Mouse (Mus musculus) kidney, adult 8-10 months (tissue): ENCODE data around the gene Slc47a1.
"Not testable (repeated sequence)": the region's sequence is repeated elsewhere in the genome, so short reads cannot be mapped to it uniquely, and the experiment has no call there.

Experiments
- DNase-seq, 2 experiments: peaks; one replicate each; pipeline ENCODE4 v3.0.0; 2022

Gene Slc47a1

GRCm38 (mm10) chr11:61377881-61378613, at the start of gene Slc47a1:
TSS of gene Slc47a1 (minus strand) at chr11:61378345.
- DNase-seq = peak; percentile 77 to 87

GRCm38 (mm10) chr11:61419253-61419652, 41.1 kb upstream of the Slc47a1 start:
- no peak for DNase-seq

GRCm38 (mm10) chr11:61417945-61418551, 39.9 kb upstream of the Slc47a1 start:
- DNase-seq = peak; percentile 74 to 89

GRCm38 (mm10) chr11:61416540-61416939, 38.4 kb upstream of the Slc47a1 start:
- not testable (repeated sequence) for DNase-seq

GRCm38 (mm10) chr11:61415444-61415843, 37.3 kb upstream of the Slc47a1 start:
- DNase-seq = no peak

GRCm38 (mm10) chr11:61414560-61414959, 36.4 kb upstream of the Slc47a1 start:
- DNase-seq = no peak

- DNase-seq = no peak
Observed at GRCm38 (mm10) chr11:61413411-61413810, 35.3 kb upstream of the Slc47a1 start.

GRCm38 (mm10) chr11:61411809-61412208, 33.7 kb upstream of the Slc47a1 start:
- no peak for DNase-seq

- DNase-seq = no peak
Observed at GRCm38 (mm10) chr11:61411221-61411620, 33.1 kb upstream of the Slc47a1 start.

- DNase-seq = peak; percentile 70 to 94
Observed at GRCm38 (mm10) chr11:61410129-61410528, 32.0 kb upstream of the Slc47a1 start.

- DNase-seq = peak in 1 of 2 experiments; percentile 15
Observed at GRCm38 (mm10) chr11:61409051-61409450, 30.9 kb upstream of the Slc47a1 start.

- peak; percentile 53 to 69 for DNase-seq
Observed at GRCm38 (mm10) chr11:61408184-61409027, 30.3 kb upstream of the Slc47a1 start.

GRCm38 (mm10) chr11:61407638-61408183, 29.6 kb upstream of the Slc47a1 start:
- peak; percentile 87 to 92 for DNase-seq

- DNase-seq = no peak
Observed at GRCm38 (mm10) chr11:61401794-61402193, 23.6 kb upstream of the Slc47a1 start.

GRCm38 (mm10) chr11:61400681-61401346, 22.7 kb upstream of the Slc47a1 start:
- no peak for DNase-seq

GRCm38 (mm10) chr11:61397423-61398043, 19.4 kb upstream of the Slc47a1 start:
- DNase-seq = not testable (repeated sequence)

- no peak for DNase-seq
Observed at GRCm38 (mm10) chr11:61388936-61389335, 10.8 kb upstream of the Slc47a1 start.

- DNase-seq = peak in 1 of 2 experiments; percentile 47
Observed at GRCm38 (mm10) chr11:61388012-61388411, 9.9 kb upstream of the Slc47a1 start.

- no peak for DNase-seq
Observed at GRCm38 (mm10) chr11:61387233-61387632, 9.1 kb upstream of the Slc47a1 start.

GRCm38 (mm10) chr11:61385725-61386124, 7.6 kb upstream of the Slc47a1 start:
- DNase-seq = no peak

GRCm38 (mm10) chr11:61381272-61381671, 3.1 kb upstream of the Slc47a1 start:
- DNase-seq = no peak

- peak; percentile 52 to 64 for DNase-seq
Observed at GRCm38 (mm10) chr11:61378651-61379050, 506 bp upstream of the Slc47a1 start.
